Mouse (Mus musculus) hindbrain, postnatal 0 days (tissue): ENCODE results near the gene Tnni3k. TPM values are rescaled to one million over a fixed set of nuclear protein-coding genes. Genes with fewer than 3 reads are reported as not detected.

Source experiments
- ATAC-seq: fragments of 200-750 bp; cut with Nextera tagmentation; 2 replicates; pipeline ENCODE4 v1.8.0; 2017; ENCODE audit warnings: mild to moderate bottlenecking, moderate TSS enrichment, moderate library complexity
- DNase-seq: peaks from one replicate; pipeline ENCODE4 v3.0.0-alpha.2; 2015; ENCODE audit warnings: low spot score
- H3K27ac ChIP-seq: fragments of 300-500 bp; sonication (generic); 2 replicates; pipeline ENCODE4 v1.5.1; 2014; ENCODE audit warnings: mild to moderate bottlenecking
- H3K27me3 ChIP-seq: fragments of 300-500 bp; sonication (generic); 2 replicates; pipeline ENCODE4 v1.6.1; 2014; ENCODE audit warnings: low read length, mixed read lengths; ENCODE audit not compliant: insufficient read depth
- H3K36me3 ChIP-seq: fragments of 300-500 bp; sonication (generic); 2 replicates; pipeline ENCODE4 v1.6.1; 2014; ENCODE audit warnings: low read length, mixed read lengths; ENCODE audit not compliant: insufficient read depth
- H3K4me1 ChIP-seq: fragments of 300-500 bp; sonication (generic); 2 replicates; pipeline ENCODE4 v1.6.1; 2014; ENCODE audit warnings: antibody characterized with exemption, low read length, mixed read lengths; ENCODE audit not compliant: insufficient read depth
- H3K4me2 ChIP-seq: fragments of 300-500 bp; sonication (generic); 2 replicates; pipeline ENCODE4 v1.6.1; 2014; ENCODE audit warnings: low read depth, mild to moderate bottlenecking, low read length, moderate library complexity, mixed read lengths
- H3K4me3 ChIP-seq: fragments of 300-500 bp; sonication (generic); 2 replicates; pipeline ENCODE4 v1.5.1; 2014; ENCODE audit warnings: low read length
- H3K9ac ChIP-seq: fragments of 300-500 bp; sonication (generic); replicated peaks from 2 replicates; pipeline ENCODE4 v1.6.1; 2014; ENCODE audit warnings: mild to moderate bottlenecking, low read length, moderate library complexity, mixed read lengths
- H3K9me3 ChIP-seq: fragments of 300-500 bp; sonication (generic); 2 replicates; pipeline ENCODE4 v1.6.1; 2016; ENCODE audit warnings: low read length, mixed read lengths
- CTCF ChIP-seq: IDR thresholded peaks from 2 replicates; pipeline ENCODE4 v1.5.1; 2016; ENCODE audit warnings: antibody characterized with exemption, control low read depth, low read depth
- WGBS: fragments of 180-500 bp; shearing (Covaris S2); extraction: QIAGEN DNeasy Blood & Tissue Kit; methylation state at CpG from one replicate; pipeline ENCODE4 v1.1.7; 2014; 5-methylcytosine and 5-hydroxymethylcytosine counted together
- polyA plus RNA-seq: library from polyadenylated mRNA; unstranded; fragments of >200 nt; fragmentation: Nextera tagmentation; extraction: Ambion mirVana; gene quantifications from 2 replicates; pipeline ENCODE4 v1.2.1, GENCODE M21; 2015
- total RNA-seq: library from RNA; depleted of rRNA; stranded (reverse); fragments of >200 nt; gene quantifications from 2 replicates; pipeline ENCODE4 v1.2.3, GENCODE M21; 2014

Tnni3k gene
- total and polyA plus RNA-seq, 2 experiments from 2014 or later, result 0.05 TPM; not detected in 1

- WGBS, result 59% methylated on average over 4 of the region's 4 CpGs
- no peak overlapping the region for H3K9ac ChIP-seq
- no peaks in the 10 kb centered on the region for H3K27me3 ChIP-seq
- no peaks in the 10 kb centered on the region for H3K4me1 ChIP-seq
- DNase-seq (no peak), ATAC-seq (no peak)
- TF ChIP-seq CTCF, result no peak
- no peak overlapping the region for H3K4me2 ChIP-seq
- no peaks in the 10 kb centered on the region for H3K36me3 ChIP-seq
- H3K9me3 ChIP-seq, result no peaks in the 10 kb centered on the region
- no peak overlapping the region for H3K27ac ChIP-seq
- H3K4me3 ChIP-seq, result no peak overlapping the region
Observed at GRCm38 (mm10) chr3:154793571-154793970, 261.6 kb downstream of the Tnni3k start.

GRCm38 (mm10) chr3:154787611-154788010, 267.6 kb downstream of the Tnni3k start:
- no peak overlapping the region for H3K4me2 ChIP-seq
- 89% methylated on average over 3 of the region's 3 CpGs for WGBS
- H3K36me3 ChIP-seq, result no peaks in the 10 kb centered on the region
- no peak overlapping the region for H3K9ac ChIP-seq
- no peak for TF ChIP-seq CTCF
- no peaks in the 10 kb centered on the region for H3K4me1 ChIP-seq
- no peak overlapping the region for H3K27ac ChIP-seq
- no peaks in the 10 kb centered on the region for H3K27me3 ChIP-seq
- no peaks in the 10 kb centered on the region for H3K9me3 ChIP-seq
- DNase-seq (no peak), ATAC-seq (no peak)
- no peak overlapping the region for H3K4me3 ChIP-seq

- no peak overlapping the region for H3K4me3 ChIP-seq
Observed at GRCm38 (mm10) chr3:154786354-154786753, 268.9 kb downstream of the Tnni3k start.

GRCm38 (mm10) chr3:154778836-154779595, 276.2 kb downstream of the Tnni3k start:
- no peak for TF ChIP-seq CTCF
- no peak for DNase-seq
- H3K4me1 ChIP-seq, result 0 out of 2 replicates have a peak, but pooled peaks cover 6% of the 10 kb centered on the region
- no peaks in the 10 kb centered on the region for H3K27me3 ChIP-seq
- ATAC-seq, result no peak
- H3K4me2 ChIP-seq, result no peak overlapping the region
- no peak overlapping the region for H3K4me3 ChIP-seq
- no peaks in the 10 kb centered on the region for H3K36me3 ChIP-seq
- WGBS, result 55% methylated on average over 6 of the region's 6 CpGs
- H3K27ac ChIP-seq, result no peak overlapping the region
- no peak overlapping the region for H3K9ac ChIP-seq
- no peaks in the 10 kb centered on the region for H3K9me3 ChIP-seq

More at GRCm38 (mm10) chr3:154786354-154786753, 268.9 kb downstream of the Tnni3k start:
- Histone ChIP-seq H3K27ac (no peak overlapping the region), H3K36me3 (no peaks in the 10 kb centered on the region), H3K4me2 (no peak overlapping the region), H3K27me3 (no peaks in the 10 kb centered on the region), H3K4me1 (no peaks in the 10 kb centered on the region), H3K9ac (no peak overlapping the region), H3K9me3 (no peaks in the 10 kb centered on the region)
- 86% methylated on average over 9 of the region's 9 CpGs for WGBS
- no peak for TF ChIP-seq CTCF
- DNase-seq (no peak), ATAC-seq (no peak)

DNA sequence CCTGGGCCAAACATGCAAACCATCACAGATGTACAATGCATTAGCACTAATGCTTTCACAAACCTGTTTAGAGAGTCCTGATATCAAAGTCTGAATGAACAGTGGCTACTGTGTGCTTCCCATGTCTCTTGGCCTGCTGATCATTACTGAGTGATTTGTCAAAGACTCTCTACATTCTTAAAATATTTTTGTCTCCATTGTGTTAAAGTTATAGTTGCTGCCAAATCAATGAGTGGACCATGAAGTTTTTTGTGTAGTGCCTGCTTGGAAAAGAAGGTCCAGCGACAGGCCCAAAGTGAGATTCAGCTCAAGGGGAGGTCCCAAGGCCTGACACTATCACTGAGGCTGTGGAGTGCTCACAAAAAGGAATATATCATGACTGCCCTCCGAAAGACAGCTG, 283.6 kb downstream of the Tnni3k start:
- no peak for DNase-seq
- no peak for TF ChIP-seq CTCF
- Histone ChIP-seq H3K4me2 (no peak overlapping the region), H3K4me3 (no peak overlapping the region), H3K27me3 (no peaks in the 10 kb centered on the region), H3K27ac (no peak overlapping the region), H3K4me1 (no peaks in the 10 kb centered on the region), H3K36me3 (no peaks in the 10 kb centered on the region), H3K9ac (no peak overlapping the region), H3K9me3 (no peaks in the 10 kb centered on the region)
- no peak for ATAC-seq
- 92% methylated on average over 2 of the region's 2 CpGs for WGBS

DNA sequence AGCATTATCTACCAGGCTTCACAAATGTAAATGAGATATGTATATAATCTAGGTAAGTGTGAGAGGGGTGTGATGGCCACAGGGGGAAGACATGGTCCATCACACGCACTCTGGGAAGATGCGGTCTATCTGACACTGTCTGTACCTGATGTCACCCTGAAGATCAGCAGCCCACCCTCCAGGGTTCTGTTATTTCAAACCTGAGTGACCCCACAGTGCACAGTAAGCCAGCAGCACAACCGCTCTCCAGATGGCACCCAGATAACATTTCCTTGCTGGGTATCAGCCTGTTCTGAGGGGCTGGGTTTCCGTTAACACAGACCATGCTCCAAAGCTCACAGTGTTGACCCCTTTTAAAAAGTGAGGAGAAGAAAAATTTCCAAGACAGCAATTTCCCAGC, 288.9 kb downstream of the Tnni3k start:
- no peak for TF ChIP-seq CTCF
- no peaks in the 10 kb centered on the region for H3K9me3 ChIP-seq
- DNase-seq (no peak), ATAC-seq (no peak)
- H3K27ac ChIP-seq, result no peak overlapping the region
- H3K4me2 ChIP-seq, result no peak overlapping the region
- H3K4me3 ChIP-seq, result no peak overlapping the region
- no peaks in the 10 kb centered on the region for H3K36me3 ChIP-seq
- no peaks in the 10 kb centered on the region for H3K4me1 ChIP-seq
- no peak overlapping the region for H3K9ac ChIP-seq
- 82% methylated on average over 4 of the region's 4 CpGs for WGBS
- H3K27me3 ChIP-seq, result no peaks in the 10 kb centered on the region

DNA sequence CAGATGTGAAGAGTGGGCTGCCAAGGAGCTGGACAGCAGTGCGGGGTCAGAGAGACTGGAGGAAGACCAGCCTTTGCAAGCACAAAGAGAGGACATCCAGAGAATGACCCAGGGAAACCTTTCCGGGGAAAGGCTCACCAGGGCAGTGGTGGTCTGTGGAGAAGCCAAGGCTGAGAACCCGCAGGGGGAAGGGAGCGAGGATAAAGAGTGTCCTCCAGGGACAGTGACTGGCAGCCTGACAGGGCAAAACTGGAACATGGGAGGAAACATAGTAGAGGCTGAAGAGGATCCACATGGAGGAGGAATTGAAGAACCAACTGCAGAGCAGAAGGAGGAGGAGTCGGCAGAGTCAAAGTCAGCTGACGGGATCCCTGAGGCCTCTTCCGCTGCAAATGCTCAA, 291.1 kb downstream of the Tnni3k start:
- Histone ChIP-seq H3K27ac (no peak overlapping the region), H3K27me3 (no peaks in the 10 kb centered on the region), H3K36me3 (no peaks in the 10 kb centered on the region), H3K4me3 (no peak overlapping the region), H3K9me3 (no peaks in the 10 kb centered on the region), H3K9ac (no peak overlapping the region), H3K4me1 (no peaks in the 10 kb centered on the region), H3K4me2 (no peak overlapping the region)
- 82% methylated on average over 7 of the region's 7 CpGs for WGBS
- ATAC-seq, result no peak
- TF ChIP-seq CTCF, result no peak
- no peak for DNase-seq
